Mouse (Mus musculus) effector memory CD4-positive, alpha-beta T cell, adult 5 months (primary cell): Measurements from ENCODE around the gene Eef1akmt3. TPM values are rescaled to one million over a fixed set of nuclear protein-coding genes. Genes with fewer than 3 reads are reported as not detected.

Experiments
- polyA plus RNA-seq: library from polyadenylated mRNA; unstranded; fragments of 100-300 nt; shearing (Covaris generic); gene quantifications from one replicate; pipeline ENCODE4 v1.2.1, GENCODE M21; 2017

Eef1akmt3 gene
- polyA plus RNA-seq, result 0.41 TPM

GRCm38 (mm10) chr10:127041274-127041766 lies at the start of gene Eef1akmt3, which contains the start of gene Mettl1:
Gene Eef1akmt3, minus strand, starts transcription at chr10:127041513.
Gene Mettl1, plus strand, starts transcription at chr10:127041414.

GRCm38 (mm10) chr10:127075080-127075479 lies 33.8 kb upstream of the Eef1akmt3 start, which contains the start of gene Agap2:
Gene Agap2, plus strand, starts transcription at chr10:127075284.

GRCm38 (mm10) chr10:127070190-127071121 lies 29.1 kb upstream of the Eef1akmt3 start, which contains the start of gene Tspan31:
Gene Tspan31, minus strand, starts transcription at chr10:127070264.

DNA sequence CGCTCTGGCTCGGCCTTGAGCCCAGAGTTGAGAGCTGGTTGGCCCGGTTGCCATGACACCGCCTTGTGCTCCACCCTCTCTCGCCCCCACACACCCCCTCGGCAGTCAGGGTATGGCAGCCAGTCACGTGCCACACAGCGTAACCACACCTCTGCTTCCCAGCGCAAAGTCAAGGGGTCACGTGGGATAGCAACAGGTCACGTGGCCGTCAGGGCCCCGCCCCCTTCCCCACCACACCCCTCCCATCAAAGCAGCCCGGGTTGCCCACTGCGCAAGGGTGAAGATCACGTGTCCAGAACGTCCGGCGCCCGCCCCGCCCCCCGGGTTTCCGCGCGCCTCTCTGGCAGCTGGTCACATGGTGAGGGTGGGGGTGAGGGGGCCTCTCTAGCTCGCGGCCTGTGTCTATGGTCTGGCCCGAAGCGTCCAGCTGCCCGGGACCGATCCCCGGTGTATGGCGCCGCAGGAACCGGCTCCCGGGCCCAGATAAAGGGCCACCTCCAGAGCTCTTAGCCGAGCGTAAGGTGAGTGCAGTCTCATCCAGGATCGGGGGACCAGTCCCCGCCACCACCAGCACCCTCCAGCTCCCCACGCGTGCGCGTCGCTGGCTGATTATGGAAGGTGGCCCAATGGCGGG lies 22.0 kb upstream of the Eef1akmt3 start, which contains the start of gene Cdk4:
TSS of gene Cdk4 (plus strand) at position 296 of the 634 bp plus-strand sequence.

GRCm38 (mm10) chr10:127059968-127060916 lies 18.9 kb upstream of the Eef1akmt3 start, which contains the start of gene March9:
Gene March9, minus strand, starts transcription at chr10:127060184.

GRCm38 (mm10) chr10:127047954-127048353 lies 6.6 kb upstream of the Eef1akmt3 start, which contains the start of gene Cyp27b1:
Gene Cyp27b1, plus strand, starts transcription at chr10:127048250.

DNA sequence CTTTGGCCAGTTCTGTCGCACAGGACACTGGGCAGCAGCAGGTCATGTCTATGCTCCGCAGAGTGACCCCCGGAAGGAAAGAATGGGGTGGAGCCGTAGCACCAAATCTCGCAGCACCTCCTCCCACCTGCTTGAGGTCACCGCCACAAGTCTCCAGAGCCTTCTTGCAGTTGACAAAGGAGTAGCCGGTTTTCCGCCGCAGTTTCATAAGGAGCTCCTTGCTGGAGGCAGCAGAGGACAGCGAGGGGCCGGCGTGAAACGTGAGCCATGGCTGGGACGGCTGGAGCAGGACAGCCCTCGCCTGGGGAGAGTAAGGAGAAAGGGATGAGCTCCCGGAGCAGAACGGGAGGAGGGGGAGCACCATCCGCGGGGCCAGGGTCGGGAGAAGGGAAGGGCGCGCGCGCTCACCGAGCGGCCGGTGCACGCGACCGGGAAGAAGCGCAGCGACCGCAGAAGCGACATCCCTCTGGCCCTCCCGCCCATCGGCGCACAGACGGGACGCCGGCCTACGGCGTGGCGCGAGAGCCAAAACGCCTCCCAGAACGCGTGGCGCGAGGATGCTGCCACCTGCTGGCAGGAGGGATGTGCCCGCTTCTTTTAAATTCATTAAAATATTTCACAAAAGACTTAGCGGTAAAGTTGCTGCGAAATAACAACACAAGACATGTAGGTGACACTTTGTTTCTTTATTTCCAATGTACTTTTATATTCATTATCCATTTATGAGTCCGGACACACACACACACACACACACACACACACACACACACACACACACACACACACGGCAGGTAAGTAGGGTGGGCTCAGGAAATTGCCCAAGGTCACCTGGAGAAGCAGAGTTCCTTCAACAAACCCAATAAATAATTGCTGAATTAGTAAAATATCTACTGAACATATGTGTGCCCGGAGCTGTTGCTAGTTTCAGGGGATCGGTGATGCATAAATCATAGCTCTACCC lies 10.7 kb downstream of the Eef1akmt3 start, which contains the start of gene Tsfm:
TSS of gene Tsfm (minus strand) at position 505 of the 961 bp plus-strand sequence.

DNA sequence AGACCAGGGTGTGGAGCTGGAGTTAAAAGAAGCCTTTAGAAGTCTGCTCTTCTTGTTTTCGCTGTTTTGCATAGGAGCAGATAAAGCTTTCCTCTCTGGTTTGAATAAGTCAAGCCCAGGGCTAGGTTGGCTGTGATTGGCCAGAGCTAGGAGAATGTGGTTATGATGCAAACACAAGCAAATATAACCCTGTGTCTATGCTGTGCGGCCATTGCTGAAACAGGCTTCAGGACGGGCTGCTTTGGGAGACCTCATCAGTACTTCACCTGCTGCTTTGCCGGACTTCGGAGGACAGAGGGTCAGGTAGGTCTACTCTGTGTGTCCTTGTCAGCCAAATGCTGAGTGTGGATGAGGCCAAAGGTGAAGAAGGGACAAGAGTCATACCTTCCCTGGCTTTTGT lies 40.8 kb downstream of the Eef1akmt3 start, which contains the start of gene Avil:
TSS of gene Avil (plus strand) at position 181 of the 400 bp plus-strand sequence.

Other genes starting within 250 kb of the Eef1akmt3 start
- 7.3 TPM for gene Atp23, start 140.2 kb downstream of the Eef1akmt3 start, polyA plus RNA-seq
- 39.4 TPM for gene Ctdsp2, start 62.8 kb downstream of the Eef1akmt3 start, polyA plus RNA-seq
- gene Avil, start 40.8 kb downstream of the Eef1akmt3 start, polyA plus RNA-seq, result 0.37 TPM
- gene Tsfm, start 10.7 kb downstream of the Eef1akmt3 start, polyA plus RNA-seq, result 21.6 TPM
- gene Mettl1, start 99 bp downstream of the Eef1akmt3 start, polyA plus RNA-seq, result 12.8 TPM
- not detected for gene Cyp27b1, start 6.7 kb upstream of the Eef1akmt3 start, polyA plus RNA-seq
- 1.2 TPM for gene March9, start 18.7 kb upstream of the Eef1akmt3 start, polyA plus RNA-seq
- gene Cdk4, start 22.0 kb upstream of the Eef1akmt3 start, polyA plus RNA-seq, result 125 TPM
- gene Tspan31, start 28.8 kb upstream of the Eef1akmt3 start, polyA plus RNA-seq, result 110 TPM
- 19.0 TPM for gene Agap2, start 33.8 kb upstream of the Eef1akmt3 start, polyA plus RNA-seq
- gene Os9, start 79.6 kb upstream of the Eef1akmt3 start, polyA plus RNA-seq, result 154 TPM
- gene B4galnt1, start 123.7 kb upstream of the Eef1akmt3 start, polyA plus RNA-seq, result 677 TPM
- 11.0 TPM for gene Slc26a10, start 139.1 kb upstream of the Eef1akmt3 start, polyA plus RNA-seq
- not detected for gene Arhgef25, start 148.6 kb upstream of the Eef1akmt3 start, polyA plus RNA-seq
- gene Dtx3, start 154.2 kb upstream of the Eef1akmt3 start, polyA plus RNA-seq, result 109 TPM
- 28.9 TPM for gene Pip4k2c, start 170.1 kb upstream of the Eef1akmt3 start, polyA plus RNA-seq
- not detected for gene Kif5a, start 221.8 kb upstream of the Eef1akmt3 start, polyA plus RNA-seq
- 74.6 TPM for gene Dctn2, start 224.9 kb upstream of the Eef1akmt3 start, polyA plus RNA-seq
- 8.4 TPM for gene Mbd6, start 247.5 kb upstream of the Eef1akmt3 start, polyA plus RNA-seq